Mouse (Mus musculus): ENCODE data around the gene Slc35c2.

Slc35c2 gene

DNA sequence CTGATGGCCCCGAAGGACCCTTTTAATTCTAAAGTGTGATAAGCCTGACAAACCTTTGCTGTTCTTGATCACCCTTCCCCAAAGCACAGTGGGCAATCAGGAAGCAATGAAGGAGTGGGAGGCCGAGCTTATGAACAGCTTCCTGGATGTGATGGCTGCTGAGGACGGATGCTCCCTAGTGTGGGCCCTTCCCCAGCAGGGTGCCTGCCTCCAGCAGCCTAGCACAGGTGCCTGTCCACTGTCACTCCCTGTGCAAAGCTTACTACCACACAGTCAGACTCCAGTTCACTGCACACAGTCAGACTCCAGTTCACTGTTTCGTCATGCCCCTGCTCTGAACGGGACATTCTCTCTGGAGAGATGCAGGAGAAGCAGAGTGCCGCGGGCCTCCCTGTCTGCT is 24.7 kb upstream of the Slc35c2 start:
- DNase-seq (ENCODE audit: low read depth), result no peak

DNA sequence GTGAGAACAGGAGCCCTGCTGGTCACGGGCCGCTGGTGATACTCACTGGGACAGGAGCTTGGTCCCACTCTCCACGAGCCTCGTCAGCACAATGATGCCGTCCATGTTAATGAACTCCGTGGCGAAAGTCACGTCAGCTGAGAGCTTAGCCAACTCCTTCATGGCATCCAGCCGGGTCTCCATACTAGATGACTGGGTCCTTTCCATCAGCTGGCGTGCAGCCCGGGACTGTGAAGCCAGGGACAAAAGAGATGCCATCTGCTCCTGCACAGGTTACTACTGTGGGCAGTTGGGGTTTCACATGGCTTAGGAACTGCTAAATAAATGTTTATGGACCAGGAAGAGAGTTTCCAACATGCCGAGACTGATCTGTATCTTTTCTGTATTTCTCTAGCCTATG is 23.9 kb upstream of the Slc35c2 start:
- no peak for DNase-seq (ENCODE audit: low read depth)

DNA sequence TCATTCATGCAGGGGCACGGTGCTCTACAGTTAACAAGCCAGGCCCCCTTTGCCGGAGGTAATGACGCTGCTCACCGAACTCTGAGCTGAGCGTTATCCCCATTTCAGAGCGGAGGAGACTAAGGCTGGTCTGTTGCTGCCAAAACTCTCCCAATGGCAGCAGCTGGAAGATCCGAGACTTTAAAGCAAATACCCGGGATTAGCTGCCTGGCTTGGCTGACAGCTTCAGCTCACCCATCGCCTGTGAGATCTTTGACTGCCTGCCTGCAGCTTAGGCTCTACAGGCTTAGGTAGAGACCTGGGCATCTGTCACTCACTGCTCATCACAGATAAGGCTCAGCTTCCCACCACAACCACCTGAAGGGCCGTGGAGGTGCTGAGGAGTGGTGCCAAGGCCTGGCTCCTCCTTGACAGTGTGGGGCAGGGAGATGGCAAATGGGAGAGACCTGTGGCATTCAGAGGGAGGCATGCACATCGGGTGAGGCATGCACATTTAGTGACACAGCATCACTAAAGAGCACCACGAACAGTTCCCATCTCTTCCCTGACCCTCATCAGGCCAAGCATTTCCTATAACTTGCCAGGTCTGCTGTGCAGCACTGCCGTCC is 23.3 kb upstream of the Slc35c2 start:
- no peak for DNase-seq (ENCODE audit: low read depth)

DNA sequence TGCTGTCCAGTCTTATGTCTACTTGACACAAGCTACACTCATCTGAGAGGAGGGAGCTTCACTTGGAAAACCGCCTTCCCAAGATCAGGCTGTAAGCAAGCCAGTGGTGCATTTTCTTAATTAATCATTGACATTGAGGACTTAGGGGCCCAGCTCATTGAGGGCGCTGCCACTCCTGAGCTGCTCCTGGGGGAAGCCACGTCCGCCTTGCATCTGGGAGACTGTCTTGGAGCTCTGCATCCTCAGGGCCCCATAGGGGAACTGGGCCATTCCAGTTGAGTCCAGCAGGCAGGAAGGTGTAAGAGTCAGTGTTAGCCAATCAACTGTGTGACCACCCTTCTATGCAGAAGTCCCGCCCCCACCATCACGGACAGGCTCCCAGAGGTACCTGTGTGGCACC is 20.1 kb upstream of the Slc35c2 start:
- DNase-seq (ENCODE audit: low read depth), result no peak

DNA sequence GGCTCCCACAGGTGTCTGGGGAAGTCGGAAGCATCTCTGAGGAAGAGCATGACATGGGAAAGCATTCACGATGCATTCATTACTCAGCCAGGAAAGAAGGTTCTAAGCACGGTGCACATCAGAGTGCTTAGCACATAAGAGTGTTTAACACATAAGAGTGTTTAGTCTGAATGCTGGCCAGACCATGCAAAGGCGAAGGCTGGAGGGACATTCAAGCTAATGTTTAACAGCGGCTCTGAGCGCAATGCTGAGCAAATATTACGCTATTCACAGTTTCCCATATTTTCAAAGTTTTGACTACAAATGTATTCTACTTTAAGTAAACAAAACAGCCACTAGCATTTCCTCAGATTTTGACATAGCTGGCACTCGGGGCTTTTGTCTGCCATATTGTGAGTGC is 17.8 kb upstream of the Slc35c2 start:
- no peak for DNase-seq (ENCODE audit: low read depth)

DNA sequence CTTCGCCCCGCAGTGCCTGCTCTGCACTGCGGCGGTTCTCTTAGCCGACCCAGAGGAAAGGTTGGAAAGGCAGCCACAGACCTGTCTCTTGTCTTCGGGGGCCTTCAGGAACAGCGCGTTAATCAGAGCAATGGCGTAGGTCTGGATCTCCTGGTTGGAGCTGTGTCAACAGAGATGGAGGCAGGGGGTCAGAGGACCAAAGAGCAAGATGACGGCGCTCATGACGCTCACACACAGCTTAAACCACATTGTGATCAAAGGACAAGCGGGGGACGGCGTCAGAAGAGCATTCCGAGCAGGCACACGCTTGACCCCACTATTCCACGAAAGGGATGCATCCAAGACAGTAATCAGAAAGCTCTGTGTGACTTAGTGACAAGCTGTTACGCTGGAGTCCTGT is 17.1 kb upstream of the Slc35c2 start:
- DNase-seq (ENCODE audit: low read depth), result no peak

DNA sequence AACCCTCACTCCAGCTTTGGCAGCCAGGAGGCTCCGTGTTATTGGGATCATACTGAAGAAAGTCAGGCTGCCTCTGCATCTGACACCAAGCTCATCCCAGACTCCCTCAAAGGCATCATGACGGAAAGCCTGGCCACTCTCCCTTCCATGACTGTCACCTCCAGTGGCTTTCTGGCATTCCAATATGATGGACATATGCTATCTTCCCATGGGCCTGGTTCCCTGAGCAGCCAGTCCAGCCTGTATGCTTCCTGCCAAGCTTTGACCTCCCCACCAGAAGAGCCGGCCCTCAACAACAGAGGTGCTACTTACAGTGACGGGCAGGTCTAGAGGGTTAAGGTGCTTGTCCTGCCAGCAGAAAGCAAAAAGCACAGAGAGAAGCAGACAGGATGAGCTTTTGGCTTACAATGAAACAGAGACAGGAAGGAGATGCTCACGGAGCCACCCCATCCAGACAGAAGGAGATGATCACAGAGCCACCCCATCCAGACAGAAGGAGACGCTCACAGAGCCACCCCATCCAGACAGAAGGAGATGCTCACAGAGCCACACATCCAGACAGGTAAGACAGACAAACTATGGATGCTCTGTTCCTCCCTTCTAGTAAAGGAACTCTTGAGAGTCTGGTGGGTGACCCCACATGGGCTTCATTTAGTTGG is 15.8 kb upstream of the Slc35c2 start:
- no peak for DNase-seq (ENCODE audit: low read depth)

DNA sequence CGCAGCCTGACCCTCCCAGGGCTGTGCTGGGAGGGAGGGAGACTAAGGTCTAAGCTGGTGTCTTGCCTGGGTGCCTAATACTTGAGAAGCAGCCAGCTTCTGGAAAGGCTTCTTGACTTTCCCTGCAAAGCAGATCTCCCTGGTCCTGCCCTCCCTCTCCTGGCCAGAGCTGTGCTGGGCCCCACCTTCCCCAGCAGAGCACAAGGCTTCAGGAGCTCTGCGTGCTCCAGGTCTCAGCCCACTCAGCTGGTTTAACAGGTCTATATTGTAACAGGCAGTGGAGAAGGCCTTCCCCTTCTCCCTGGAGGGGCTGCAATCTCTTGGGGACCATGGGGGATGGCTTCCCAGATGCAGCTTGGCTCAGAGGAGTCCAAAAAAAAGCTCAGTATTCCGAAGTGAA is 13.7 kb upstream of the Slc35c2 start:
- no peak for DNase-seq (ENCODE audit: low read depth)

DNA sequence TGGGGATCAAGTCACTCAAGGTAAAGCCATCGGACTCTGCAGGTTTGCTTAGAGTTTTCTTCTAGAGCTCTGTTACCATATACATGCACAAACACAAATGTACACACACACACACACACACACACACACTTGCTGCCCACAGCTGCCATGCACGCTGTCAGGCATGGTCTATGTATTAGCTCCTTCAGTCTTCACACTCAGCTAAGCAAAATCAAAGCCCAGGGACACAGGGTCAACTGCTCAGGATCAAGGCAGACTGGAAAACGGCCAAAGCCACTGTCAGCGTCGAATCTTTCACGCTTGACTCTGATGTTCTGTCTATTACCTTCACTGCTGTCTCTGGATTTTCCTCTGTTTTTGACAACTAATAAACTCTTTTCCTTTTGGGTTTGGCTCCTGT is 13.2 kb upstream of the Slc35c2 start:
- no peak for DNase-seq (ENCODE audit: low read depth)

DNA sequence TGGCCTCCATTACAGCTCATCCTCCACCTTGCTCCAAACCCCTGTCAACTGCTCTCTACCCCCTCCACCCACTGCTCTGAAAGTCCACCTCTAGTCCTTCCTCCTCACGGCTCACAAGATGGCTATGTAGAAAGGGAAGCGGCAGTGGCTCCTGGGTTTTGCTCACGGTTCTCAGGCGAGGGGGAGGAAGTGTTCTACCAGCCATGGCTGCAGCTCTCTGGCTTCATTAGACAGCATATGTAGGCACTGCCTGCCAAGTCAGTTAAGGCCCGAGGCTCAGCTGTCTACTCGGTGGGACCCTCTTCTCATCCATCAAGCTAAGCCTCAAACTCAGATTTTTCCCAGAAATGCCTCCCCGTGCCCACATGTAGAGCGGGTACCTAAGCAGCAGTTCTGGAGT is 12.8 kb upstream of the Slc35c2 start:
- DNase-seq (ENCODE audit: low read depth), result no peak

DNA sequence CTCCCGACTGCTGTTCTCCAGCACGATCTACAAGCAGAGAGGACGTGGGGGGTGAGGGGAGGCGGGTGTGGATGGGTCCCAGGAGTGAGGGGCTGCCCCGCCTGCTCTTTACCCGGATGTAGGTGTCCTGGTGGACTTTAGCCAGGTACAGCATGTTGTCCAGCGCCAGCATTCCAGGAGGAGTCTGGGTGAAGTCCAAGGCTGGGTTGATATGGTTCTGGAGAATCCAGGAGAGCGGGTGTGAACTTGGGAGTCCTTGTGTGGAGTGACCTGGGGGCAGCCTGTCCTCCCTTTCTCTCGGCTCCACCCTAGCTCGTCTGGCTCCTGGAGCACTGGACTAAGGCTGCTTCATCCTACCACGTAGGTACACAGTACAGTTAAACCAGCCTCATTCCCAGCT is 9.8 kb upstream of the Slc35c2 start:
- DNase-seq (ENCODE audit: low read depth), result no peak

DNA sequence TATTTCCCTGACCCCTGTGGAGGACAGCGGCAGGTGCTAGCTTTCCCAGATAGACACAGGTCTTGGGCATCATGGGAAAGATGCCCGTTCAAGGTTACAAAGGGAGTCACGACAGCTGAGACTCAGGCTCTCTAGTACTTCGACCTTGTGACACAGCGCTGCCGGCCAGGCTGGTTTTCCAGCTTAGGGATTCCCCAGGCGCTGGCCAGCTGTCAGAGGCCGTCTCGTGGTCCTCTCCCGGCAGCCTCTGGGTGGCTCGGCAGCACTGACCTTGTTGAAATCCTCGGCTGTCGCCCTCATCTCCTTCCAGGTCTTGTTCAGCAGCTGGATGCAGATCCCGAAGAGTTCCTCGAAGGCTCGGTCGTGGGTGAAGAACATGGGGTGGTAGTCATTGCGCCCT is 8.9 kb upstream of the Slc35c2 start:
- no peak for DNase-seq (ENCODE audit: low read depth)

DNA sequence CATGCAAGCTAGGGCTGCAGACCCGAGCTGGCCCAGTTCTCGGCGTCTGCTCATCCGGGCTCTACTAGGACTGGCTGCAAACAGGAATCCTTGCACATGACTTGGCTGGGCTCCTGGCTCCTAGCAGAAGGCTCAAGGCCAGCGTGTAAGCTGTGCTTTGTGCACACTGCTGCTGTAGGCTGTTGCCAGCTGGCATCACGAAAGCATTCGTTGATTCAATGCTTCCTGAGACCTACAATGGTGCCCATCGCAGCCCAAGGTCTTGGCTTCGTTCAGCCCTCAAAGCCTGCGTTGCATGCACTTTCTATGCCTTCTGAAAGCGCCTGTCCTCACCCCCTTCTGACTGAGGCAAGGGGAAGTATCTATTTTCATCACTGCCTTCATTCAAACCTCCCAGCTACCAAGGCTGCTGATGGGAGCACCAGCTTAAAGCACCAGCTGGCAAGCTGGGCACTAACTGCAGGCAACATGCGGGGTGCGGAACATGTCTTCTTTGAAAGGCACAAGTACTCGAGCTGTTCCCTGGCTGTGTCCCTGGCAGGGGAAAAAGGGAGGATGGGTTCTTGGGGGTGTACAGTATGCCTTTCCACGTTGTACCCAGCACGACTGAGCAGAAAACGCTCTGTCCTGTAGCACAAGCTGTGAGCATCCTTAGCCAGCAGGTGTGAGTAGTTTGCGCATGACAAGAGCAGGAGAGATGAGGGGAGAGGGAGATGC is 804 bp upstream of the Slc35c2 start:
- DNase-seq (ENCODE audit: low read depth), result peak; percentile 6

DNA sequence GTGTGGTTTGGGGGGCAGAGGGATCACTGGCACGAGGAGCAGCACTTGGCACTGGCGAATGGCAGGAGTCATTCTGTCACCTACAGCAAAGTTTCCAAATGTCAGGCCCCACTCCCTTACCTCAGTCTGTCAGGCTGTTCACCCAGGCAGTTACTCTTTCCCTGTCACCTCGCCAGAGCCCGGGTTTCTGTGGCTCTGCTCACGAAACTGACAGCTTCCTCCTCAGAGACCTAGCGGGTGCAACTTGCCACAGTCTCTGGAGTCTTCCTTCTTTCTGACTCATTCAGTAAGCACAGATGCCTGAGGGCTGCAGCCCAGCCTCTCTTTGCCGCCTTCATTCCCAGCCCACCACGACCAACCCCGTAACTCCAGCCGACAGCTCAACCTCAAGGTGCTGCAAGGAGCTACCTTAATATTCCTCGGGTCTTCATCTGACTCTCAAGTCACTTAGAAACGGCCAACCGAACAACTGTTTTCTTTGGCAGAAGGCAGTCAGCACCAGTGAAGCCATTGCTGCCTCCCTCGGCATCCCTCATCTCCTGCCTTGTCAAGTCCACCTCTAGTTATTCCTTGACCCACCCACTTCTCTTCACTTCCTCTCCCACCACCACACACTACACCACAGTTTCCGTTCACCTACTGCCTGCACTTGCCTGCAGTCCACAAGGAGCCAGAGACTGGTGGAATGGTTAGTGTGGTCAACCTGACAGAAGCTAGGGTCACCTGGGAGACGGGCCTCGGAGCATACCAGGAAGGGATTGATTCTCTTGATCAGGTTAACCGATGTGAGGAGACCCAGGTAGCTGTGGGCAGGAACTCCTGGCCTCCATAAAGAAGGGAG is 1.1 kb downstream of the Slc35c2 start:
- DNase-seq (ENCODE audit: low read depth), result peak; percentile 69

DNA sequence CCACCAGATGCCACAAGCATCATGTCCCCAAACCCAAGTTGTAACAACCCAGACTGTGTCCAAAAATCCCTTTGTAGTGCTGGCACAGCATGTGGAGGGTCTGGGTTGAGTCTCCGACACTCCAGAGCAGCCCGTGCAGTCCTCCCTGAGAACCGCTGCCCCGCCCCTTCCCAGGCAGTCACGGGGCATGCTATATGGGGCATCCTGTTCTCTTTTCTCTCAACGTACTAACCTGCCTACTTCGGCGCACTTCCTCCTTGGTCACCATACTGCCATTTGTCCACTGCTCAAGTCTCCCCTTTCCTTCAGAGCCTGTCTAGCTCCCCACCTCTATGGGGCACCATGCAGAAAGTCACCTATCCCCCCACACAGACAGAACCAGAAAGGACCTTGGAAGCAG is 2.0 kb downstream of the Slc35c2 start:
- peak; percentile 68 for DNase-seq (ENCODE audit: low read depth)

DNA sequence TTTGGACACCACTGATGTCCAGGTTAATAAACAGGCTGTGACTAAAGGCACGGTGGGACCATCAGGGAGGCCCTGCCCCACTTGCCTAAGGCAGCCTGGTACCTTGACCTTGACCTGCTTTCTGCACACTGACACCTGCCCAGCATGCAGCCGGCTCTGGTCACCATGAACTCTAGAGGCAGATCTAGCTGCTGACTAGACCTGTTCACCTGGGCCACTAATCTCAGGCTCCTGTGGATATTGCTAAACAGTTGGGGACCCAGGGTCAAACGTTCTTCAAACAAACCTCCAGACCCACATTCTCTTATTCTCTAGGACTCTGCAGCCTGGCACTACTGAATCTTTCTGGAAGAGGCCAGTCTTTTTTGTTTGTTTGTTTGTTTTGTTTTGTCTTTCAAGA is 2.6 kb downstream of the Slc35c2 start:
- no peak for DNase-seq (ENCODE audit: low read depth)

DNA sequence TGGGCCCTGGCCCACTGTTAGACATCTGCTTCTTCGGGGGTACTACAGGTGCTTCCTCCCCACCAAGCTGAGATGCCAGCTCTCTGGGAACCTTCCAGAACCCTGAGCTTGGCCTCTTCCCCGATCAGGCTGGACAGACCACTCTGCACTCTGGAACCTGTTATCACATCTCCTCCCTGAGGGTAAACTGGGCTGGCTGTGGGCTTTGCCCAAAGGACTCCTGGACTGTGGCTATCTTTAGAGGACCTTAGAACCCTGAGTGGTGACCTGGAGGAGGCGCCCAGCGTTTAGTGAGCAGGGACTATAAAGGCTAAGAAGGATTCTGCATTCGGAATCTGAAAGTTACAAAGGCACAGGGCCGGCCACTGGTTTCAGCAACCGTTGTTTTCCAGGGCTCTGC is 3.3 kb downstream of the Slc35c2 start:
- DNase-seq (ENCODE audit: low read depth), result no peak

DNA sequence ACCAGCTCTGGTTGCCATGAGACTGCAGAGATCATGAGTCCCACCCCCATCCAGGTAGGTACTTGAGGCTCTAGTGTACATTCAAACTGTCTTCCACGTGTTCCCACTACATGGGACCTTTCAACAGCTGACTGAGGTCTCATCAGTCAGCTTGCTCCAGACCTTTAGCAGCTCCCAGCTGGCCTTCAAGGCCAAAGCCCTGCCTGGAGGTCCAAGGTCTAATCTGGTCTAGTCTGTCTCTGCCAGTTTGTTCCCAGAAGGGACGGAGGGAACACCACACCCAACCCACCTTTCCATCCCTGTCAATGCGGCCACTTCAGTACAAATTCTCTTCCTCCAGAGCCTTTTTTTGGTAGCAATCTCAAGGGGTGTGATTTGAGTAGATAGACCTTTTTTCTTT is 4.0 kb downstream of the Slc35c2 start:
- no peak for DNase-seq (ENCODE audit: low read depth)

DNA sequence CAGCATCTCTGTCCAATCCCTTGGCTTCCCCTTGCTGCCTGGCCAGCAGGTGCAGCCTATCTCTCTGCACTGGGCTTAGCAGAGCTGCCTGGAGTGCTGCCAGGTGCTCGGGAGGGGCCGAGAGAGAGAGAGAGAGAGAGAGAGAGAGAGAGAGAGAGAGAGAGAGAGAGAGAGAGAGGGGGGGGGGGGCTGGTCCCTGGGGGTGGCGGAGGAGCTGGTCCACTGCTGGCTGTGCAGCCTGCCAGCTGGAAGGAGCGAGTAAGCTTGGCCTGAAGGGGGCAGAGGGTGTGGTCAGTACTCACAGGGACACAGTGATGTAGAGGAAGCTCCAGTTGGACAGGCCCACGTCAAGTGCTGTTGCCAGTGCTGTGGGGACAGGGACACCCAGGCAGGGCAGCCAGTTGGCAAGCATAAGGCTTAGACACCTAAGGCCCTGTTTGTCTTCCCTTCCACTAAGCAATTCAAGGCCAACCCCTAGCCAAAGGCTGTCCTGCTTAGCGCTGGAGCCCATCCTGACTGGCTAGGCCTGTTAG is 5.8 kb downstream of the Slc35c2 start:
- DNase-seq (ENCODE audit: low read depth), result no peak

DNA sequence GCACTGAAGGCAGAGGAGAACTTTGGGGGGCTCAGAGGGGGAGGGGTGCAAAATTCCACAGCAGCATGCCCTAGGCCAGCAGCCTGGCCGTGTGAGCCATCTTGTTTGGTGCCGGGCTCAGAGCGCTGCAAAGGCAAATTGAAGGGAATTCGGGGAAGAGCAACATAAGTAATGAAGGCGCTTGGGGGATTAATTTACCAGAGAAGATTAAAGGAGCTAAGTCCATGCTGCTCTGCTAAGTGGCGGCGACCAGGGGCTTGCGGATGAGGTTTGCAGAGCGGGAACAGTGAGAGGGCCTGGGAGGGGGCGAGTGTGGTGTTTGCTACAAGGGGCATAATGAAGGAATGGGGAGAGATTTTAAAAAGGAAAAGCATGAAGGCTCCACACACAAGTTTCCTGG is 8.3 kb downstream of the Slc35c2 start:
- no peak for DNase-seq (ENCODE audit: low read depth)

DNA sequence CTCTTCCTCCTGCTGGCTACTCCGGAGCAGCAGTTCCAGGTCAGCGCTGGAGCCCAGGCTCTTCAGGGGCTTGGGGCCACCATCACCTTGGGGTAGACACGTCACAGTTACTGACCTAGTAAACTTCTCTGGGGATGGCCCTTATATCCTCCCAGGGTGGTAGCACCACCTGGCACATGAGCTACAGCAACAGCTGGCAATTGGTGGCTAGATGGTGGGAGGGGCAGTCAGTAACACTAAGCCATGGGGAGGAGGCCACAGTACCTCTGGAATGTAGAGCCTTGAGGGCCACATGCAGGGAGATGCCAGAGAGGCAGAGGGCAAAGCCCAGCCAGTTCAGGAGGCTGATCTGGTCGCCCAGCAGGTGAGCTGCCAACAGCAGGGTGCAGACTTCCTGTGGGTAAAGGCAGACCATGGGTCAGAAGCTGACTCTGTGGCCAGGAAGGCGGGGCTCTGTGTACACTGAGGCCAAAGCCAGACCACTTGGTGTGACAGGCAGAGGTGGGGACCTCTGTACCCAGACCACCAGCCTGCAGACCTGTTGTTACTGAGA is 10.4 kb downstream of the Slc35c2 start:
- no peak for DNase-seq (ENCODE audit: low read depth)

DNA sequence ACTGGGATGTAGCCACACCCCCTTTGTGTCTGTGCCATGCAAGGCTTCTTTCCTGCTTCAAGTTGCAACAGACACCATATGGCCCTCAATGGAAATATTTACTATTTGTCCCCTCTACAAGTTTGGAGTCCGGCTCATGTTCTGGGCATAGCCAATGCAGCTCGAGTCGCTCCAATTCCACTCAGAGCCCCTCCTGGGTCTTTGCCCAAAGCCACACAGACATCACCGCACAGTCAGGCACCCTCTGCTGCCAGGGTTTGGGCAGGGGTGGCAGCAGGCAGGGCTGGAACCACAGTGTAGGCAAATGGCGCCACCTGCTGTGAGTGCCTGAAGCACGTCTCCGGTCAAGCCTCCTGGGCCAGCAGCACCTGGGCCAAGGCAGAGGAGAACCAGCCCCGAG is 11.8 kb downstream of the Slc35c2 start:
- DNase-seq (ENCODE audit: low read depth), result peak; percentile 32
